Mouse (Mus musculus) cerebellum, postnatal 10 days (tissue): ENCODE data around the gene A830031A19Rik.
A peak's percentile ranks its signal among the peaks of the same experiment; 100 is the strongest.

Experiments
- DNase-seq, 2 experiments: peaks; one replicate each; pipeline ENCODE4 v3.0.0; 2021; ENCODE audit warnings: mixed read lengths in 2 of 2

A830031A19Rik gene

DNA sequence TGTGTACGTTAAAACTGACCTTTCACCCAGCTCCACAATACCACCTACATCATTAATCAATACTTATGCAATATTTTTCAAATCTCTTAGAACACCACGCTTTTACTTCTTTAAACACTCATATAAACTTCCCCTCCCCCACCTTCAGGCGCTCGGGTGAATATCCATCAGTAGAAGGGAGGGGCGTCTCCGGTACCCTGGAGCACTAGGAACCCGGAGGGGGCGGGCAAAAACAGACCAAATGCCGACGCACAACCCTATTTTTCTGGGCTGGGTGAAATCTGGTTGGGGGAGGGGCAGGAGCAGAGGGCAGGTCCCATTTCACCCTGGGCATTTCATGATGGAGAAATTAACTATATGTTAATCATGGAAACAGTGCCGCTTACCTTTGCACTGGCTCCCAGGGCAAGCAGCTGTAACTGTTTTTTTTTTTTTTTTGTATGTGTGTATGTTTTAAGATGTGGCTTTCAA, at the start of gene A830031A19Rik:
Gene A830031A19Rik, minus strand, starts transcription at position 421 of the 471 bp plus-strand sequence.
- peak; percentile 40 to 47 for DNase-seq

DNA sequence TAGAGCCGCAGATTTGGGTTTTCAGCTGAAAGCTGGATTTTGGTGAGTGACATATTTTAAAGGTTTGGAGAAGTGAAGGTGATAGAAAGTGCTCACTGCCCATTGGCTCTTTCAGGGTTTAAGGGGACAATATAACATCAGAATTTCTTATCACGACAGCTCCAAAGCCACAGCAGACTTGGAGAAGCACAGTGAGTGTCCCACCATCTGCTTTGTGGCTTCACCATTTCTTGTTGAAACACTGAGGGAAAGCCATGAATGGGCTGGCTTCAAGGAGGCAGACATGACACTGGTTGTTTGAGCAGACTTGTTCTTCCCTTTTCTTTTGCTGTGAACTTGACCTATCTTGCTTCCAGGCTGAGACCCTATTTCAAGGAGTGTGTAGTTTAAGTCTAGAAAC, 49.1 kb upstream of the A830031A19Rik start:
- no peak for DNase-seq

DNA sequence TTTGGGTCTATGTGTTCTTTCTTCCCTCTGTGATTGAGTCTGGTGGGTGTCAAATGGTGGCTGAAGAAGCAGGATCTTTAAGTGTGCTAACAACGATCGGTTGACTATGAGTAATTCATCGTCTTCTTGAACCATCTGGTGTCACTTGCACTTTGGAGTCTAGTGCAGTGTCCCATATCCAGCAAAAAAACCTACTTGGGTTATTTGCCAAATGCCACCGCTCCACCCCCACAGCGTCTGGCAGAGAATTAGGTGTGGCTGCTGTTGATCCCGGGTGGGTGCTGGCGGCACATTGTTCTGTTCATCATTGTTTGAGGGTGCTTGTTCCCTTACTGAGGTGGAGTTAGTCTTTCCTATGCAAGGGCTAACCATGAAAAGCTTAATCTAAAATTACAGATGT, 48.0 kb upstream of the A830031A19Rik start:
- no peak for DNase-seq

DNA sequence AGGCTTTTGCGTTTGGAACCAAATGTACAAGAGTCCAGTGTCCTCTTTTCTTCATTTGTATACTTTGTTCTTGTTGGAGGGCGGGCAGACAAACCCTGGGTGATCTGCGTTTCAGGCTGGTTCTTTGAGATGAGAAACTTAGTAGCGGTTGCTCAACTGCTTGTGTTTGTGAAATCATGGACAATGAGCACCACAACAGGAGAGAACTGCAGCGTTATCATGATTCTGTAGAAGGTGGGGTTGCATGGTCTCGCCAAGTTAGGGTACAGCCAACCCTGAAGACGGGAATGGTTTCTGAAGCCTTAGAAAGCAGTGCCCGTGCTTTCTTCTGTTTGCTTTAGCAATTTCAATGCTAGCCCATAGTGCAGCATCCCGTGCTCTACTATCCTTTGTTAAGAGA, 46.3 kb upstream of the A830031A19Rik start:
- no peak for DNase-seq

DNA sequence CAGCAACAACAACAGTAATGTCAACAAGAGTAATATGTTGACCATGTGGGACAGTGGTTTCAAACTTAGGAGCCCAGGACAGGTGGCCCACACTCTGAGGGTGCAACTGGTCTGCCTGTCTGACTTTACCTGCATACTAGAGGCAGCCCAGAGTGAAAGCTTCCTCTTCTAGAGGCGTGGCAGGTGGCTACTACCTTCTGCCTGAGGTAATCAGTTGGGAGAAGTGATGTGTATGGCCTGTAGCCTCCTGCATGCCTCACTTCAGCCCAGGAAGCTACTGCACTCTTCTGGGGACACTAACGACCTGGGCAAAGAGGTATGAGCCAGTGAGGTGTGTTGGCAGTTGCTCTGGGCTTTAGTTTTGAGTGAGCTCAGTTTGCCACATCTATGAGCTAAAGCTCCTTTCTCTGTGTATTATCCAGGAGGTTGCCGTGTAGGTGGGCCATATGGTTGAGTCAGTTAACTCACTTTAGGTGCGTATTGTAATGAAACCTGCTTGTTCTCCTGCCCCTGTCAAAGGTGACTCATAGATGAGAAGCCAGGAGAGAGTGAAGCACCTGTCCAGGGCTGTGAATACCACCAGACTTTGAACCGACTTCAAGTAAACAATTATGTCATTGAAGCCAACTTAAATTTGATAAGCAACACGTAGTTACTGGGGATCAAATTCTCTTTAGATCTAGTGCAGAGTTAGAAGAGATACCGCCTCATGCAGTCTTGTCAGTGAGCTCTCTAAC, 41.9 kb upstream of the A830031A19Rik start:
- no peak for DNase-seq

DNA sequence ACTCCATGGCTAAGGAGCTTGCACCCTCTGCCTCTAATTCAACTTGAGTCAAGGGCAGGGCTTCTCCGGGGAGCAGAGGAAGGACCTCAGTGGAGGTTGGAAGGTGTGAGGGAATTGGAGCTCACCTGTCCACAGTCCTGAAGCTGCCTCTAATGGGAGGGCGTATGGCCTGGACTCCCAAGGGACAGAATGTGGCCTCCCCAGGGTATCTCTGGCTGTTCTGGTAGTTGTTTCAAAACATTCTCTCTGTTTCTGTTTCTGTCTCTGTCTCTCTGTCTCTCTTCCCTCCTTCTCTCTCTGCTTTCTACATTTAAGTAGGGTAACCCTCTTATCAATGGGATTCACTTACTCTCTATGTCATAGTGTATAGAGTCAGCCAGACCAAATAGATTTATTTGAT, 41.2 kb upstream of the A830031A19Rik start:
- DNase-seq: no peak

DNA sequence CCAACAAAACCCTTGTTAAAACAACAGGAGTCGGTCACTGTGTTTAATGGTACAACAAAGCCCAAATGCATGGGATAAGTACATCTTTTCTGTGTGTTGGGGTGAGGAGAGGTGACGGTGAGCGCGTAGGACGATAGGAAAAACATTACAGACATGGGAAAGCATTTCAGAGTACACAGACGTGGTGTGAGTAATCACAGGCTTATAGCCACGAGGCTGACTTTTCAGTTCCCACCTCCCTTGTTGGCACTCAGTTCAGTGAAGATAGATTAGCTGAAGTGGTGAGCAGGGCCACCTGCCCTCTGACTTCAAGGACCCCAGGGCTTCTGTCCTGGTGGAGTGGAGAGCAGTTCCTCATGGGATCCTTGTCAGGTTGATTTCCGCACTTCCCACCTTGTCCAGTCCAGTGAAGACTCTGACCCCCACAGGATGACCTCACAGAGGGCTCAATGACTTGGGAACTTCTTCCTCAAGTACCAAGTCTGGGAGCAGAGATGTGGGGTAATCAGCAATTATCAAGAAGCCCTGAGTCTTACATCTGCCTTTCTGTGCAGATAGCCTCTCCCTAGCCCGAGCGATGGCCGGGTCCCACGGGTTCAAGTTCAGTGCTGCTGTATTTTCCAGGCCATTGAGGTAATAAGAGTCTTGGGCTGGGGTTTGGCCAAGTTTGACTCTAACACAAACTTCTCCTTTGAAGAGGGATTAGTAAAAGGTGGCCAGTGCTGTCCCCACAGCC, 40.3 kb upstream of the A830031A19Rik start:
- no peak for DNase-seq

DNA sequence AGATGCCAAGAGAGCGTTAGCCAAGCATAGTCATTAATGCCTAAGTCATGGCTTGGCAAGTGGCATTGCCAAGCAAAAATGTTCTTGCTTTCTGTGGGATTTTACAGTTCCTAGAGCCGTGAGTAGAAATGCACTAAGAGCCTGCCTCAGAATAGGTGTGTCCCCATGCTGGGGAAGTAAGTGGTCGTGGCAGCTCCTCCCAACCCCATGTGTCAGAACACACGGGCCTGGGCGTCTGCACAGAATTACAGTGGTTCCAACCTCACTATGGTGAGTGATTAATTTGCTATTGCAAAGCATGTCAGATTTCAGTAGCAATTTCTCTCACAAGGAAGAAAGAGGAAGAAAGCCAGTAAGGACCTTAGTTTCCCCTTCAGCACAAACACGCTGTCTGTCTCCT, 36.9 kb upstream of the A830031A19Rik start:
- no peak for DNase-seq

DNA sequence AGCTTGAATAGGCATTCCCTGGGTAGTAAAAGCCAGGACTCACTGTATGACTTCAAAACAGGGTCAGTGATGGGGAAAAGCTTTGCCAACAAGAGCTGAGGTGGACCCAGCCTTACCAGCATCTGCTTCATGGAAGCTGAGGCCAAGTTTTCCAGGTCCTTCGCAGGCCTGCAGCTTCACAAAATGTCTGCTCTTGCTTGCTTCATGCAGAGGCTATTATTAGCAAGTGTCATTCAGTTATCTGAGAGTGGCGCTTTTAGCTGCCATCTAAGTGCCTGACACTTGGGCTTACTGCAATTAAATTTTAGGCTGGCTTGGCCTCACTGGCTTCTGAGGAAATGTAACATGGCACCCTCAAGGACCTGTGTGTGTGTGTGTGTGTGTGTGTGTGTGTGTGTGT, 35.3 kb upstream of the A830031A19Rik start:
- peak in 1 of 2 experiments; percentile 19 for DNase-seq

DNA sequence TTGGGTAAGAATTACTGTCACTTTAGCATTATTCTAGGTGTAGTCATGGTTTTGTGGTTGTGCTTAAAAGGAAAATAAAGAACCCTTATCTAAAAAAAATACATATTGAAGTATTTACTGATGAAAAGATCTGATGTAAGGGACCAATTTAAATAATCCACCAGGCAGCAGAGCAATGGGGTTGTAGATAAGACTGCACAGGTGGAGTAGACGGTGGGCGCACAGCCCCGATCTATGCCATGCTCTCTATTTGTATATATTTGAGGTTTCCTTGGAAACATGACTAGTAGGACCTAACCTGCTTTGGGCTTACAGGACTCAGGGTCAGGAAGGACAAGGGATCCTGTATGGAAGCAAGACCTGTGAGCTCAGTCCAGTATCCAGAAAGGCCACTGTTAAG, 34.5 kb upstream of the A830031A19Rik start:
- DNase-seq: no peak

DNA sequence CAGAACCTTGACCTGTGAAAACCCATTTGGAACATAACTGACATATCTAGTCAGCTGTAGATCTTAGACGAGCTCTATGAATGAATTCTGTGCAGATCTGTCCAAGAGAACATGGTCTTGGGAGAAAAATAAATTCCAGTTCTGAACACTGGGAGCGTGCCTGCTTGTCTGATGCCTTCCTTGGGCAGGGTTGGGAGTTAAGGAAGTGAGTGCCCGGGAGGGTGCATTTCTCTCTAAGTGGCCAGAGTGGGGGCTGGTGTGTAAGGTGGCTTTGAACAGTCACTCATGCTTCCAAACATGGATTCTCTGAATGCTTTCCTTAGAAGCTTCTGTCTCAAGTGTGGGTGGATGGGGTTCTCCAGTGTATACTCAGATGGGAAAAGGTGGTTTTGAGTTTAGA, 34.1 kb upstream of the A830031A19Rik start:
- no peak for DNase-seq

DNA sequence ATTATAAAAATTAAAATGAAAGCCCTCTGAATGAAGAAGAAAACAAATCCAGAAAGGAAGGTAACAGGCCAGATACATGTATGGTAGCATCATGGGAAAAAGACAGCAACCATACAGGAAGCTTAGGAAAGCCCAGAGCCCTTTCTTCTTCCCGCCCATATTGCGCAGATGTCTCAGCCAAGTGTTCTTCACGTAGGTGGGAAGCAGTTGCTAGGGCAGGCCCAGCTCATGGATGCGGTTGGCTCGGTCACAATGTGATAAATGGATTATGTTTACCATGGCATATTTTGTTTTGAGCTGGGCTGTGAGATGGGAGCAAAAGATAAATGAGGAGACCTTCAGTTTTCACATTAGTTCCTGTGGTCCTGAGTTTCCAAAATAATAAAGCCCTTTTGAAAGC, 32.6 kb upstream of the A830031A19Rik start:
- DNase-seq: no peak

DNA sequence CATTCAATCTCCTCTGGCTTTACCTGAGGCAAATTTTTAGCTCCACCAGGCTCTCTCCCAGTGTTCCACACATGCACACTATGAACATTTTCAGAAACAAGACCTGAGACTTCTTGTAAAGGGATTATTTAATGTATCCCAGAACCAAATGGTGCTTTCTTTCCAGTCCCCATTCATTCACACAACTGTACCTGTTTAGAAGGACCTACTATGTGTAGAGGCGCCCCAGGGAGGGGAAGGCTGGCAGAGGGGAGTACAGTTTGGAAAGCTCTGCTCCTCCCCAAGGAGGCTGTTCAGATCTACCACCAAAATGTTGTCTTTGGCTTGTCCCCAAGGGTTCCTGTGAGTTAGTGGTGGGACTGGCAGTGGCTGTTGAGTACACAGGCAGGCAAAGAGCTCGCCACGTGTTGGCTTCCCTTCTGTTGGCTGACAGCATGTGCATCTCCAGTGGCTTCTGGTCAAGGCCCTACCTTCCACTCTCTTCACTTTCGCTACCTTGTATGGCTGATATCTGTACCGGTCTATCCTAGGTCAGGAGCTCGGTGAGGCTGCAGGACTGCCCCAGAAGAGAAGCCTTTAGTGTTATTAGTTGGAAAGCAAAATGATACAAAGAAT, 28.4 kb upstream of the A830031A19Rik start:
- DNase-seq: peak in 1 of 2 experiments; percentile 32

DNA sequence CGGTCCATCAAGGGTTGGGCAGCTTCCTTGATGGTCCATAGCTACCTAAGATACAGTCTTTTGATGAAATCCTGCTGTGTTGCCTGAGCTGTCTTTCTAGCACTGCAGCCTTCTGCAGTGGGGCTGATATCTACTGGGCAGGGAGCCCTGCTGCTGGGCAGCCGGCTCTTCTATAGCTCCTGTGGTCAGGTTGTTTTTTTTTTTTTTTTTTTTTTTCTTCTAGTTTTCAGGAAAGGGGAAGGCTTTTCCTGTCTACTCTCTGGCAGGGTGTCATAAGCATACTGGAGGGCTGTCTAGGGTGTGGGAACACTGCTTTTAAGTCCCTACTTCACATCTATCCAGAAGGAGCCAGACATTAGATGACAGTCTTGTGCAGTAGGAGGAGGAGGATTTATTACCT, 27.5 kb upstream of the A830031A19Rik start:
- no peak for DNase-seq

DNA sequence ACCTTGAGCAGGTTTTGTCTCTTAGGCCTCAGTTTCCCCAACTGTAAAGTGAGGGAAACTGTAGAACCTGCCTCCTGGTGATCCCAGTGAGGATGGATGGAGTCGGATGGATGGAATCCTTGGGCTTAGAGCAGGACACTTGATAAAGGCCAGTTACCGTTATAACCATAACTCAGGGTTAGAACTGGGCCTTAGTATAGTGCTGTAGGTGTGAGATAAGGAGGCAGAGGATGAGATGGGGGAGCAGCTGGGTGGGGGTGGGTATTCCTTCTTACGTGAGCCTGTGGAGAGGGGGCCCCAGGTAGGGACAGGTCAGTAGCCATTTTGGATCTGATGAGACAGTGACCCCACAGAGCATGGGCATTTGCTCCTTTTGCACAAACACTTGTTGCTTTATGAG, 26.8 kb upstream of the A830031A19Rik start:
- DNase-seq: no peak

DNA sequence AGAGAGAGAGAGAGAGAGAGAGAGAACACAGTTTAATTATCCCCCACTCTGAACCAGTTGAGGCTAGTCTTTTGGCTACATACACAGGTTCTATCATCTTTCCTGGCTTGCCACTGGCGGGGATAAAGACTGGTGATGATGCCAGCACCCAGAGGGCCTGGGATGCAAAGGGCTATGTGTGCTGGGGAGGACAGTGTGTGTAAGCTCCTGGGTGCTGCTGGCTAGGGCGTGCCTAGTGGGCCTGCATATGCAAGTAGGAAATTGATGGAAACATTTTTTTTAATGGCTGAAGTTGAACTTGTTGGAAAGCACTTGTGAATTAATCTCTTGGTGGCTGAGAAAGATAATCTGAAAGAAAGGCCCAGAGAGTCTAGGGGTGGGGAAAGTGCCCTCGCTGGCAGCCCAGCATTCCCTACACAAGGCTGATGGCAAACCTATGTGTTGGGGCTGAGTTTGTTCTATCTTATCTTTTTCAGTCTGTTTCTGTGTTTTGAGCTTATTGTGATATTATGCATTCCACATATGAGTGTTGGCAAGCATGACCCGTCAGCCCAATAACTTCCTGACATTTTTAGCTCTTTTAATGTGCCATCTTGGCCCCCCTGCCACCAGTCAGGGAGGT, 25.7 kb upstream of the A830031A19Rik start:
- peak; percentile 22 to 40 for DNase-seq

DNA sequence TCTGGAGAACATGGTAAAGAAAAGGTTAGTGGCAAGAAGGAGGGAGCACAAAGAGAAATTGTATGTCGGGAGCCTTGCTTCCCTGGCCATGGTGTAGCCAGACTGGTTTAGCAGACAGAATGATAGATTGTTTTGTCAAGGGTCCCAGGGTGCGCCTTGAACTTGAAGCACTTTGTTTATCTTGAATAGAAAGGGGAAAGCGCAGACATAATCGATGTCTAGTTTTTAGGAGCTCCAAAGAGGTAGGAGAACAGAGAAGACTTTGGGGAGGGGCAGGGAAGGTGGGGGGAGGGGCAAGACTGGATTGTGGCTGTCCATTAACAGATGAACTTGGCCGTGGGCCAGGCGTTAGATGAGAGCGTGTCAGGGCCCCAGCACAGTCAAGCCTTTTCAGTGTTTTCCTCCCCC, 25.0 kb upstream of the A830031A19Rik start:
- peak; percentile 74 to 79 for DNase-seq

DNA sequence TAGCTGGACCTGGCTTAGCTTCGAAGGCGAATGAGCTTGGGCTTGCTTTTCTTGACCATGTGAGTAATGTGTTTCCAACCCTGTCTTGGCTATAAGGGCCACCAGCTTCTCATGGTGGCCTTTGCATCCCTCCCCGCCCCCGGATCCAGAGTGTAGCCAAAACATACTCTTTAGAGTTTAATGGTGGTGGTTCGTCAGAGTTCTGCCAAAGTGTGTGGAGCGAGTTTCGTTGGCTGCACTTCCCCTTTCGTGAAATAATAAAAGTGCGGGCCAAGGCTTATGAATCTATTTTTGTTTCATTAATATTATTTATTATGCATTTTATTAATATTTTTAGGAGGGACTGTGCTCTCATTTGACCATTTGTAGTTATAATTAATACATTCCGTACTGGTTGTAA, 24.4 kb upstream of the A830031A19Rik start:
- DNase-seq: no peak

DNA sequence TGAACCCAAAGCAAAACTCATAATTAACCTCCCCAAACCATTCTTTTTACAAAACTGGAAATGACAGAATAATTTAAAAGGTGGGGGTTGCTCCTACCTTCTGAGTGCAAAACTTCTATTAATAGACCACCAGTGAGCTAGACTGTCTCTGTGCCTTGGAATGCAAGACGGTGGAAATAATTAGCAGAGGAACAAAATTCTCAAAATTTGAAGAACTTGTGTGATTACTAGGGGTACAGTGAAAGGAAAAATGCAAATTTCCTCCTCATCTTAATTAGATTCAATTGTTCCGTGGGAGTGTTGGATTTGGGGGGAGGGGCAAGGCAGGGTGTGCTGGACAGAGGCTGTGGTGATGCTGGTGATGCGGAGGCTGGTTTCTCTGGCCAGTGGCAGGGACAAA, 23.8 kb upstream of the A830031A19Rik start:
- no peak for DNase-seq

DNA sequence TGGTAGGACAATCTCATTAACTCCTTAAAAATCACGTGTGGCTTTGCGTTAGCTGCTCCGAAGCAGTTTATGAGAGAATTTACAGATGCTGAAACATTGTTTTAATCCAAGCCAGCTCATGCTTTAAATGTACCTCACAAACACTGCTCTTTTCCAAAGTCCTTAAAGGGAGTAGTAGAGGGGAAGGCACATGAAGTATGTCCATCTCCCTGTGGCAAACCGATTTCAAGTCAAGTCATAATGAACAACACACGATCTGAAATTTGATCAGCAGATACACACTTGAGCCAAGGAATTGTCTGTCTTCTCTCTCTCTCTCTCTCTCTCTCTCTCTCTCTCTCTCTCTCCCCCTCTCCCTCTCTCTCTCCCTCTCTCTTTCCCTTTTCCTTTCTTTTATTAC, 23.2 kb upstream of the A830031A19Rik start:
- no peak for DNase-seq

DNA sequence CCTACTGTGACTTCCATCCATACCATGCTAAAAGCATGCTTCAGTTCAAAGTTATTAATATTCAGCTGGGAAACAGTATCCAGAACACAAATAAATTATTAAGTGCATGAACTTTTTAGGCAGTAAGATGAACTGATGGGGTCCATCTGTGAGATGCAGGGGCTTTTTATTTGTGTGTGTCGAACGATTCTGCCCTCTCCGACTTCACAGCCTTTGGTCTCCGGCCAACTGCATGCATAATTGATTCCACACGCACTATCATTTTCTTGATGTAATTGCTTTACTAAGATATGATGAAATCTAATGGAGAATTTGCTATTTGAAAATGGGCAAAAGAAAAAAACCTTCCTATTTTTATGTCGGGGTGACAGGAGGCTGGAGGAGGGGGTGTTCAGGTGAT, 22.2 kb upstream of the A830031A19Rik start:
- DNase-seq: peak; percentile 36 to 38

DNA sequence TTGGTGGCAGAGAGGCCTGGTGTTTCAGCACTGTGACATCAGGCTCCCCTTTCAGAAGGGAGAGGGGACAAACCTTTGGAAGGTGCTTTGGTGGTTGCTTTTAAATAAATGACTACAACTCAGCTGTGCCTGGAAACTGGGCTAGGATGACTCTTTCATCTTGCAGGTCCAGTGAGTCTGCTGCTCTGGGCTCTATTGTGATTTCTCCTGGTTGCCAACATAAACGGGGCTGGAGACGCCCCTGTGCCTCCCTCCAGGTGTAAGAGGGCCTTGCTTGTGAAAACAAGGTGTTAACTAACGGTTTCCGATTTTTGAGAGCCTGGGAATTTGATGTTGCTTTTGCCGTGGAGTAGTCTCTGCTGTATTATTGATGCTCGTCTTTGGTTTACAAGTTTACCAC, 21.6 kb upstream of the A830031A19Rik start:
- DNase-seq: no peak

DNA sequence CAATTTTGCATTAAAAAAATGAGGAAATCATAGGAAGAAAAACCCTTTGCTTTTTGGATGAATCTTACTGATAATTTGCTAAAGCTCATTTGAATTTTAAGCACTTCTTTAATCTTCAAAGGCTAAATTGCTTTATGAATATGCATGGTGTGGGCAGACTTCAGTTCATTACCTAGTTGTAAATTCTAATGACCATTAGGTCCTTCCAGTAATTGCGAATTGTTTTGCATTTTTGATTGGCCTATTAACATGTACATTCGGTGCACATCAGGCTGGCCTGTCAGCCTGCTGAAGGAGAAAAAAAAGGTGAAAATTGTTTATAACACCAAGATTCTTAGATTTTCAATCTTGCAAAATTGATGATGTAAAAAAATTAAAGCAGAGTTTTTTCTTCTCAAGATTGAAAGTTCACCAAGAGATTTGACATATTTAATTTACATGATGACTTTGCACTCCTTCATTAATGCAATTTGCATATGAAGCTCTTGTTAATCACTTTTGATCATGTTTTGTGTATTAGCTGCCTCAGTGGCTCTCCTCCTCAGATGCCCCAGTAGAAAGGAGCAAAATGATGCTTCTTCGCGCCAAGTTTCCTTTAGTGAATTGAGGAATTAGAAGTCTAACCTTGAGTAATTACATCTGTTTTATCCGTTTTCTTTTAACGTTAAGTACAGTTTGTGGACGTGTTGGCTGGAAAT, 21.0 kb upstream of the A830031A19Rik start:
- no peak for DNase-seq
